Mouse (Mus musculus): Measurements from ENCODE around the gene Prdm11. TPM values are rescaled to one million over a fixed set of nuclear protein-coding genes. Genes with fewer than 3 reads are reported as not detected.

Prdm11 gene
- polyA plus RNA-seq, 1 experiment from 2014 or later: 0.76 TPM

GRCm38 (mm10) chr2:93048601-93049323 lies 2.8 kb upstream of the Prdm11 start:
- DNase-seq (ENCODE audit: low spot score) (no peak), ATAC-seq (no peak)
- Histone ChIP-seq H3K4me2 (ENCODE audit: low read length) (no peak overlapping the region), H3K27me3 (replicated peaks; ENCODE audit: control insufficient read depth, insufficient read depth, low read length) (no peaks in the 10 kb centered on the region), H3K9ac (ENCODE audit: low read length) (no peak overlapping the region), H3K4me3 (ENCODE audit: low read depth, low read length) (no peak overlapping the region), H3K9me3 (replicated peaks; ENCODE audit: control insufficient read depth, low read length) (no peaks in the 10 kb centered on the region), H3K4me1 (ENCODE audit: control insufficient read depth, insufficient read depth, low read length) (peaks cover 9% of the 10 kb centered on the region), H3K27ac (ENCODE audit: low read depth, low read length) (no peak overlapping the region), H3K36me3 (ENCODE audit: control insufficient read depth, insufficient read depth, low read length) (no peaks in the 10 kb centered on the region)
- 68% methylated on average over 6 of the region's 6 CpGs for WGBS

DNA sequence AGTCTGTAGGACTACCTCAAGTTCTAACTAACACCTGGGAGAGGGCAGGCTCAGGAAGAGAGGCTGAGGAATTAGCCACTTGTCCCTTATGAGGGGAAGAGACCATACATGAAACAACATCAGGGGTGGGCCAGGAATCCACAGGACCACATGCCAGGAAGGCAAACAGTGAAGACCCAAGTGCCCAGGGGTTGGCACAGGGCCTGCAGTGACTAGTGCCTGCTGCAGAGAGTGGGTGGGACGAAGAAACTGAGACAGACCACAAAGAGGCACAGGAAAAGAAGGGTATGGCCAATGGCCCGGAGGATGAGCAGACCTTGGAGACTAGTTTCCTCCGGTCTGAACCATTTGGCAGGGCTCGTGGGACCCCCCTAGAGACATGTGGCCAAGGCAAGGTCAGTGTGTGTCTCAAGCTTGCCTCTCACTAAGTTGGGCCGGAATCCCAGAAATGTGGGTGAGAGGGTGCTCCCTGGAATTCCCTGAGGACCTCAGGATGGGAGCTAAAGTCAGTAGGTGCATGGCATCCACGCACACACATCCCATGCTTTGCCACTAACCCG lies 1.6 kb upstream of the Prdm11 start:
- WGBS: 89% methylated on average over 7 of the region's 7 CpGs
- DNase-seq (ENCODE audit: low spot score): no peak
- H3K4me2 ChIP-seq (ENCODE audit: low read length): no peak overlapping the region
- no peak overlapping the region for H3K9ac ChIP-seq (ENCODE audit: low read length)
- H3K4me1 ChIP-seq (ENCODE audit: control insufficient read depth, insufficient read depth, low read length): peaks cover 9% of the 10 kb centered on the region
- no peak overlapping the region for H3K4me3 ChIP-seq (ENCODE audit: low read depth, low read length)
- no peak overlapping the region for H3K27ac ChIP-seq (ENCODE audit: low read depth, low read length)
- H3K9me3 ChIP-seq (replicated peaks; ENCODE audit: control insufficient read depth, low read length): no peaks in the 10 kb centered on the region
- no peaks in the 10 kb centered on the region for H3K27me3 ChIP-seq (replicated peaks; ENCODE audit: control insufficient read depth, insufficient read depth, low read length)
- ATAC-seq: no peak
- H3K36me3 ChIP-seq (ENCODE audit: control insufficient read depth, insufficient read depth, low read length): no peaks in the 10 kb centered on the region

DNA sequence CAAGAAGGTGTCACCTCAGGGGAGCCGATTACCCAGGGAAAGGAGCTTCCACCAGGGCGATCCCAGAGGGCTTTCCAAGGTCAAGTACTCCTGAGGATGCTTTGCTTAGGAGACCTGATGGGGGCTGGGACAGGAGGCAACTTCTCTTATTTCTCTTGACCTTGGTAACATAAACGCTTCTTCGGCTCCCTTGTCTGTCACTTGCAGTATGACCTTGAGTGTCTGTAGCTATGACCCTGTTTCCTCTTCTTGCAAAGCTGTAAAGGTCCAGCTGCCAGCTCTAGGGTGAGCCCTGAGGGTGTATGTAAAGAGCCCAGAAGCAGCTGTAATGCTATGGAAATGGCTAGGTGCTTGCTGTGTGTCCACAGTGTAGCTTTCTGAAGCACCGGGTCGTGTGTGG lies 1.1 kb upstream of the Prdm11 start:
- DNase-seq (ENCODE audit: low spot score) (no peak), ATAC-seq (no peak)
- WGBS: 87% methylated on average over 6 of the region's 6 CpGs
- H3K4me2 ChIP-seq (ENCODE audit: low read length): no peak overlapping the region
- H3K27me3 ChIP-seq (replicated peaks; ENCODE audit: control insufficient read depth, insufficient read depth, low read length): no peaks in the 10 kb centered on the region
- H3K4me1 ChIP-seq (ENCODE audit: control insufficient read depth, insufficient read depth, low read length): peaks cover 9% of the 10 kb centered on the region
- H3K36me3 ChIP-seq (ENCODE audit: control insufficient read depth, insufficient read depth, low read length): no peaks in the 10 kb centered on the region
- H3K9me3 ChIP-seq (replicated peaks; ENCODE audit: control insufficient read depth, low read length): no peaks in the 10 kb centered on the region
- no peak overlapping the region for H3K27ac ChIP-seq (ENCODE audit: low read depth, low read length)
- H3K4me3 ChIP-seq (ENCODE audit: low read depth, low read length): no peak overlapping the region
- H3K9ac ChIP-seq (ENCODE audit: low read length): no peak overlapping the region

DNA sequence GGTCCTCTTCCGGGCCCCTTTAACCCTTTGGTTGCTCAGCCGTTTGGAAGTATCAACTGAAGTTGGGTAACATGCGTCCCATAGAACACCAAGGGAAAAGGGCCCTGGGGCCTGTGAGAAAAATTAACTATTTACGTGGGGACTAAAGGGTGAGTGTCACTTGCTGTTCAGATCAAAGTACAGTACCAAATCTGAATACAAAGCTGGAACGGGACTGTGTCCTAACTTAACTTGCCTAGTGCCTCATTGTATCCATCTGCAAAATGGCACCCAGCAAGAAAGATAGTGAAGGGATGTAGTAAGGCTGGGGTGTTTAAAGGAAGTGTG lies 505 bp upstream of the Prdm11 start:
- 17% methylated on average over 5 of the region's 5 CpGs for WGBS
- peaks cover 9% of the 10 kb centered on the region for H3K4me1 ChIP-seq (ENCODE audit: control insufficient read depth, insufficient read depth, low read length)
- H3K4me2 ChIP-seq (ENCODE audit: low read length): peak overlapping the region; percentile 74
- peak overlapping the region; percentile 95 for H3K9ac ChIP-seq (ENCODE audit: low read length)
- DNase-seq (ENCODE audit: low spot score) (no peak), ATAC-seq (no peak)
- no peaks in the 10 kb centered on the region for H3K9me3 ChIP-seq (replicated peaks; ENCODE audit: control insufficient read depth, low read length)
- no peaks in the 10 kb centered on the region for H3K36me3 ChIP-seq (ENCODE audit: control insufficient read depth, insufficient read depth, low read length)
- no peak overlapping the region for H3K27ac ChIP-seq (ENCODE audit: low read depth, low read length)
- H3K4me3 ChIP-seq (ENCODE audit: low read depth, low read length): peak overlapping the region; percentile 76
- no peaks in the 10 kb centered on the region for H3K27me3 ChIP-seq (replicated peaks; ENCODE audit: control insufficient read depth, insufficient read depth, low read length)

GRCm38 (mm10) chr2:93045129-93045817 lies 694 bp downstream of the Prdm11 start:
- peak; percentile 96 for DNase-seq (ENCODE audit: low spot score)
- peak overlapping the region; percentile 74 for H3K4me2 ChIP-seq (ENCODE audit: low read length)
- H3K27me3 ChIP-seq (replicated peaks; ENCODE audit: control insufficient read depth, insufficient read depth, low read length): no peaks in the 10 kb centered on the region
- H3K27ac ChIP-seq (ENCODE audit: low read depth, low read length): peak overlapping the region; percentile 92
- no peaks in the 10 kb centered on the region for H3K36me3 ChIP-seq (ENCODE audit: control insufficient read depth, insufficient read depth, low read length)
- no peaks in the 10 kb centered on the region for H3K9me3 ChIP-seq (replicated peaks; ENCODE audit: control insufficient read depth, low read length)
- peak overlapping the region; percentile 95 for H3K9ac ChIP-seq (ENCODE audit: low read length)
- H3K4me1 ChIP-seq (ENCODE audit: control insufficient read depth, insufficient read depth, low read length): peaks cover 9% of the 10 kb centered on the region
- peak; percentile 99 for ATAC-seq
- 0% methylated on average over 31 of the region's 55 CpGs for WGBS
- peak overlapping the region; percentile 76 for H3K4me3 ChIP-seq (ENCODE audit: low read depth, low read length)

GRCm38 (mm10) chr2:93043449-93044157 lies 2.4 kb downstream of the Prdm11 start:
- H3K27ac ChIP-seq (ENCODE audit: low read depth, low read length): no peak overlapping the region
- H3K4me1 ChIP-seq (ENCODE audit: control insufficient read depth, insufficient read depth, low read length): peaks cover 9% of the 10 kb centered on the region
- H3K4me2 ChIP-seq (ENCODE audit: low read length): no peak overlapping the region
- H3K4me3 ChIP-seq (ENCODE audit: low read depth, low read length): no peak overlapping the region
- DNase-seq (ENCODE audit: low spot score) (no peak), ATAC-seq (no peak)
- H3K36me3 ChIP-seq (ENCODE audit: control insufficient read depth, insufficient read depth, low read length): no peaks in the 10 kb centered on the region
- WGBS: 94% methylated on average over 3 of the region's 3 CpGs
- H3K9me3 ChIP-seq (replicated peaks; ENCODE audit: control insufficient read depth, low read length): no peaks in the 10 kb centered on the region
- H3K27me3 ChIP-seq (replicated peaks; ENCODE audit: control insufficient read depth, insufficient read depth, low read length): no peaks in the 10 kb centered on the region
- H3K9ac ChIP-seq (ENCODE audit: low read length): no peak overlapping the region

- H3K4me2 ChIP-seq (ENCODE audit: low read length): no peak overlapping the region
- ATAC-seq: no peak
- WGBS: 47% methylated on average over 6 of the region's 6 CpGs
- H3K36me3 ChIP-seq (ENCODE audit: control insufficient read depth, insufficient read depth, low read length): no peaks in the 10 kb centered on the region
- no peak overlapping the region for H3K27ac ChIP-seq (ENCODE audit: low read depth, low read length)
- no peak overlapping the region for H3K4me3 ChIP-seq (ENCODE audit: low read depth, low read length)
- peaks cover 9% of the 10 kb centered on the region for H3K4me1 ChIP-seq (ENCODE audit: control insufficient read depth, insufficient read depth, low read length)
- H3K9ac ChIP-seq (ENCODE audit: low read length): no peak overlapping the region
- no peaks in the 10 kb centered on the region for H3K9me3 ChIP-seq (replicated peaks; ENCODE audit: control insufficient read depth, low read length)
- DNase-seq (ENCODE audit: low spot score): no peak
- no peaks in the 10 kb centered on the region for H3K27me3 ChIP-seq (replicated peaks; ENCODE audit: control insufficient read depth, insufficient read depth, low read length)
Measured at GRCm38 (mm10) chr2:93041470-93041869, 4.5 kb downstream of the Prdm11 start.

GRCm38 (mm10) chr2:93040841-93041240 lies 5.1 kb downstream of the Prdm11 start:
- Histone ChIP-seq H3K9me3 (replicated peaks; ENCODE audit: control insufficient read depth, low read length) (no peaks in the 10 kb centered on the region), H3K27me3 (replicated peaks; ENCODE audit: control insufficient read depth, insufficient read depth, low read length) (no peaks in the 10 kb centered on the region), H3K4me2 (ENCODE audit: low read length) (no peak overlapping the region), H3K4me3 (ENCODE audit: low read depth, low read length) (no peak overlapping the region), H3K36me3 (ENCODE audit: control insufficient read depth, insufficient read depth, low read length) (no peaks in the 10 kb centered on the region), H3K27ac (ENCODE audit: low read depth, low read length) (no peak overlapping the region), H3K9ac (ENCODE audit: low read length) (no peak overlapping the region), H3K4me1 (ENCODE audit: control insufficient read depth, insufficient read depth, low read length) (peaks cover 9% of the 10 kb centered on the region)
- ATAC-seq (no peak), DNase-seq (ENCODE audit: low spot score) (no peak)
- 82% methylated on average over 7 of the region's 7 CpGs for WGBS

Measured in forebrain, embryonic 14.5 days (tissue).